Mouse (Mus musculus): ENCODE results near the gene Slc25a12. TPM values are rescaled to one million over a fixed set of nuclear protein-coding genes. Genes with fewer than 3 reads are reported as not detected.
A peak's percentile ranks its signal among the peaks of the same experiment; 100 is the strongest.

Slc25a12 gene
- polyA plus RNA-seq, 1 experiment from 2014 or later = 119 TPM

DNA sequence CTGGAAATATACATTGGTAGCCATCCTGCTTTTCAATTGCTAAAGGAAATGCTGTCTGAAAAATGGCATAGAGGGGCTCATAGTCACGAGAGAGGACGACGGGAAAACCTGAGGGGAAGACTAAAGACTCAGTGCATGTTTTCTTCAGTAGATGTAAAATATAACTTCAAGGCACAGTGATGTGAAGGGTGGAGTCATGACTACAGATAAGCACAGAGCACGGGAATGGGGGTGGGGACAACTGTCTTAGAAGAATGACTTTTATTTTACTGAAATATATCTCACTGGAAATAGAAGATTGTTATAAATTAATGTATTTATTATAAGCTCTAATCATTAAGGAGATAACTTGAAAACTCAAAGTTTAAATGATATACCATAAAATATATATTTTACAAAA lies 97.5 kb downstream of the Slc25a12 start:
- Histone ChIP-seq H3K36me3 (peaks cover 35% of the 10 kb centered on the region), H3K4me1 (no peaks in the 10 kb centered on the region), H3K4me2 (no peak overlapping the region), H3K27me3 (replicated peaks) (no peaks in the 10 kb centered on the region), H3K4me3 (replicated peaks) (no peak overlapping the region), H3K27ac (replicated peaks) (no peak overlapping the region), H3K9ac (replicated peaks) (no peak overlapping the region), H3K9me3 (replicated peaks) (no peaks in the 10 kb centered on the region)
- ATAC-seq (ENCODE audit: low FRiP score) = no peak
- WGBS = 73% methylated on average over 4 of the region's 4 CpGs

DNA sequence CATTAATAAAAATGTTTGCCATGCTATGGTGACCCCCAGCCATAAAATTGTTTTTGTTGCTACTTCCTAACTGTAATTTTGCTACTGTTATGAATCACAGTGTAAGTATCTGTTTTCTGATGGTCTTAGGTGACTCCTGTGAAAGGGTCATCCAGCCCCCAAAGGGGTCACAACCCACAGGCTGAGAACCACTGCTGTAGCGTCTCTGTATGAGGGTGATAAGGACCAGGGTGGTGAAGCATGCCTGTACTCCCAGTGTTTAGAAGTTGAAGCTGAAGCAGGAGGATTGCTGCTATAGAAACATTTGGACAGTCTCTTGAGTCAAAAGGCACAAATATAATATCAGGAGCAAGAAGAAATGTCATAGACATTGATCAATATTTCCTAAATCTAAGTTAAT lies 98.2 kb downstream of the Slc25a12 start:
- H3K4me2 ChIP-seq = no peak overlapping the region
- ATAC-seq (ENCODE audit: low FRiP score) = no peak
- H3K4me3 ChIP-seq (replicated peaks) = no peak overlapping the region
- no peak overlapping the region for H3K9ac ChIP-seq (replicated peaks)
- no peaks in the 10 kb centered on the region for H3K4me1 ChIP-seq
- H3K27me3 ChIP-seq (replicated peaks) = no peaks in the 10 kb centered on the region
- peaks cover 38% of the 10 kb centered on the region for H3K36me3 ChIP-seq
- WGBS = 59% methylated on average over 1 of the region's 1 CpGs
- H3K9me3 ChIP-seq (replicated peaks) = no peaks in the 10 kb centered on the region
- no peak overlapping the region for H3K27ac ChIP-seq (replicated peaks)

DNA sequence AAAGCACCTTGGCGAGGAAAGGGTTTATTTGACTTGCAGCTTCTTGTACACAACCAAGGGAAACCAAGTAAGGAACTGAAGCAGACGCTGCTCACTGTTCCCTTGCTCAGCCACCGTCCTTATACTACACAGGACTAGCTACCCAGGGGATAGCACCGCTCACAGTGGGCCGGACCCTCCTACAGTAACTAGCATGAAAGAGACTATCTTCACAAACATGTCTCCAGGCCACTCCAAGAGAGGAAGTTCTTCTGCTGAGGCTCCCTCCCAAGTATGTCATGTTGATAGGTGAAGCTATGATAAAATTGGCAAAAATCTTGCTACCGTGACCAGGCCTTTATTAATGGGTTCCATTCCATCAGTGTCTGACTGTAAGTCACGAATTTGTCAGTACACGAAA lies 98.9 kb downstream of the Slc25a12 start:
- Histone ChIP-seq H3K4me3 (replicated peaks) (no peak overlapping the region), H3K9ac (replicated peaks) (no peak overlapping the region), H3K4me1 (no peaks in the 10 kb centered on the region), H3K4me2 (no peak overlapping the region), H3K9me3 (replicated peaks) (no peaks in the 10 kb centered on the region), H3K27me3 (replicated peaks) (no peaks in the 10 kb centered on the region), H3K36me3 (peaks cover 36% of the 10 kb centered on the region), H3K27ac (replicated peaks) (no peak overlapping the region)
- no peak for ATAC-seq (ENCODE audit: low FRiP score)
- 95% methylated on average over 8 of the region's 8 CpGs for WGBS

DNA sequence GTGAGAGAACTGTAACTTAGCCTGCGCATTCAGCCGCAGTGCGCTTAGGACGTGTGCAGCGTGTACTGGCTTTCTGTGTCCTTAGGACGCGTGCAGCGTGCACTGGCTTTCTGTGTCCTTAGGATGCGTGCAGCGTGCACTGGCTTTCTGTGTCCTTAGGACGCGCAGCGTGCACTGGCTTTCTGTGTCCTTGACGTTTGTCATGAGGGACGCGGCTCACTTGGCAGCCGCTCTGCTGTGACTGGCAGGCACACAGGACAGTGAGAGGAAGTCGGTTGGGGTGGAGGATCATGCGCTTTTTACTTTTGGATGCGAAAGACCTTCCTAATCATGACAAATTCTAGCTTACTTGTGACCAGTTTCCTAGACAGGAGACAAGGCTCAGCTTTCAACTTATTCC lies 103.0 kb downstream of the Slc25a12 start:
- peaks cover 58% of the 10 kb centered on the region for H3K36me3 ChIP-seq
- no peaks in the 10 kb centered on the region for H3K27me3 ChIP-seq (replicated peaks)
- H3K4me1 ChIP-seq = no peaks in the 10 kb centered on the region
- no peak overlapping the region for H3K4me2 ChIP-seq
- no peak overlapping the region for H3K27ac ChIP-seq (replicated peaks)
- no peak overlapping the region for H3K4me3 ChIP-seq (replicated peaks)
- no peak overlapping the region for H3K9ac ChIP-seq (replicated peaks)
- no peak for ATAC-seq (ENCODE audit: low FRiP score)
- no peaks in the 10 kb centered on the region for H3K9me3 ChIP-seq (replicated peaks)
- 92% methylated on average over 20 of the region's 20 CpGs for WGBS

DNA sequence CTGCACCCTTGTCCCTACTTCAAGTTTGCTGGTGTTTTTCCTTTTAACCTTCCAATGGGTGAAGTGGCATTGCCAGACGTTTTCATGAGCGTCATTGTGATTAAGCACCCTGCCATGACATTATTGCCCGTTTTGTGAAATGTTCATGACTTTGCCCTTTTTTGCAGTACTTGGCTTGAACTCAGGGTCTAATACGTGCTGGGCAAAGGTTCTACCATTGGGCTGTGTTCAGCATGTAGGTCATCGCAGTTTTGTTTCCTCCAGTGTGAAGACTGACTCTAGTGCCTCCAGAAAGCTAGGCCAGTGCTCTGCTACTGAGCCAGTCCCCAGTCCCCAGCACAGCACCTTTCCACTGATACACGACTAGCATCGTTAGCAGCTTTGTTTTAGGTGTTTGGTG lies 111.0 kb downstream of the Slc25a12 start:
- Histone ChIP-seq H3K9ac (replicated peaks) (no peak overlapping the region), H3K27ac (replicated peaks) (no peak overlapping the region), H3K27me3 (replicated peaks) (no peaks in the 10 kb centered on the region), H3K4me2 (no peak overlapping the region), H3K4me1 (no peaks in the 10 kb centered on the region), H3K36me3 (peaks cover 71% of the 10 kb centered on the region), H3K9me3 (replicated peaks) (no peaks in the 10 kb centered on the region), H3K4me3 (replicated peaks) (no peak overlapping the region)
- 84% methylated on average over 7 of the region's 7 CpGs for WGBS
- ATAC-seq (ENCODE audit: low FRiP score) = no peak

DNA sequence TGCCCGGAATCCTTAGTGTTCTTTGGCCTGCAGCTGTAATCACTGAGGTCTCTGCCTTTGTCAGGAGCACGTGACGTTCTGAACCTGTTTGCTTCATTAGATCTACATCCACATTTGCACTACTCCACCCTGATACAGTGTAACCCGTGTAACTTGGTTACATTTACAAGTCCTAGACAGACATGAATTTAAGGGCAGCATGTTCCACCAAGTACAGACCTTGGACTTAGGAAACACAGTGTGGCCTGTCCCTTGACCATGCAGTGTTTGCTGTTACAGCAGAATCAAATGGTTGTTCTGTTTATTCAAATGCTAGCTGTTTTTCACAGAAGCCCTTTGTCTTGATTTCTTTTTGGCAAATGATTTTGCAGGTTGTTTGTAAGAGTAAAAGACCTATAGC lies 112.7 kb downstream of the Slc25a12 start:
- H3K27me3 ChIP-seq (replicated peaks) = no peaks in the 10 kb centered on the region
- H3K4me1 ChIP-seq = no peaks in the 10 kb centered on the region
- H3K9ac ChIP-seq (replicated peaks) = no peak overlapping the region
- peaks cover 73% of the 10 kb centered on the region for H3K36me3 ChIP-seq
- no peaks in the 10 kb centered on the region for H3K9me3 ChIP-seq (replicated peaks)
- H3K4me2 ChIP-seq = no peak overlapping the region
- 87% methylated on average over 4 of the region's 4 CpGs for WGBS
- no peak overlapping the region for H3K4me3 ChIP-seq (replicated peaks)
- no peak overlapping the region for H3K27ac ChIP-seq (replicated peaks)
- ATAC-seq (ENCODE audit: low FRiP score) = no peak

DNA sequence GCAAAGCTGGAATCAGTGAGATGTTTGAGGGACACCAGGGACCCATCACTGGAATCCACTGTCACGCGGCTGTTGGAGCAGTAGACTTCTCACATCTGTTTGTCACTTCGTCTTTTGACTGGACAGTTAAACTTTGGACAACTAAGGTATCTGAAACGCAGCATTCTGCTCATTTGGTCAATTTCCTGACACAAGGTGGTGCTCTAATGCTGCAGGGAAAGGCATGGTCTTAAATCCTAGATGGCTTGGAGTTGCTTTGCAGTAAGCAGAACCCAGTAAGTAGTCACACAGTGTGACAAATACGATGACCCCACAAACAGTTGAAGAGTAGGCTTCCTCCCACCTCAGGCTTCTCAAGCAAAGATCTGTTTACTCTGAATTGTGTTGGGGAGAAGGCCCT lies 116.7 kb downstream of the Slc25a12 start:
- Histone ChIP-seq H3K27ac (replicated peaks) (no peak overlapping the region), H3K36me3 (peaks cover 58% of the 10 kb centered on the region)
- WGBS = 83% methylated on average over 5 of the region's 5 CpGs

GRCm38 (mm10) chr2:71248071-71248470 lies 119.5 kb downstream of the Slc25a12 start:
- Histone ChIP-seq H3K4me3 (replicated peaks) (no peak overlapping the region), H3K36me3 (peaks cover 43% of the 10 kb centered on the region), H3K27ac (replicated peaks) (no peak overlapping the region), H3K9ac (replicated peaks) (no peak overlapping the region), H3K9me3 (replicated peaks) (no peaks in the 10 kb centered on the region), H3K4me1 (peaks cover 21% of the 10 kb centered on the region), H3K27me3 (replicated peaks) (no peaks in the 10 kb centered on the region), H3K4me2 (no peak overlapping the region)
- 89% methylated on average over 3 of the region's 3 CpGs for WGBS
- ATAC-seq (ENCODE audit: low FRiP score) = no peak

More for the DNA sequence above, 116.7 kb downstream of the Slc25a12 start:
- H3K4me1 ChIP-seq = peaks cover 5% of the 10 kb centered on the region; the same call in 1 of the 2 replicates
- H3K27me3 ChIP-seq (replicated peaks) = no peaks in the 10 kb centered on the region
- no peaks in the 10 kb centered on the region for H3K9me3 ChIP-seq (replicated peaks)
- H3K4me3 ChIP-seq (replicated peaks) = no peak overlapping the region
- H3K9ac ChIP-seq (replicated peaks) = no peak overlapping the region
- no peak overlapping the region for H3K4me2 ChIP-seq
- no peak for ATAC-seq (ENCODE audit: low FRiP score)

- Histone ChIP-seq H3K9ac (replicated peaks) (no peak overlapping the region), H3K4me3 (replicated peaks) (no peak overlapping the region), H3K27ac (replicated peaks) (no peak overlapping the region), H3K4me1 (peaks cover 22% of the 10 kb centered on the region), H3K36me3 (peaks cover 32% of the 10 kb centered on the region), H3K4me2 (no peak overlapping the region), H3K9me3 (replicated peaks) (no peaks in the 10 kb centered on the region), H3K27me3 (replicated peaks) (no peaks in the 10 kb centered on the region)
- 62% methylated on average over 5 of the region's 5 CpGs for WGBS
- ATAC-seq (ENCODE audit: low FRiP score) = no peak
These were observed 121.5 kb downstream of the Slc25a12 start for GRCm38 (mm10) chr2:71246096-71246495.

- WGBS = 28% methylated on average over 3 of the region's 3 CpGs
- H3K9ac ChIP-seq (replicated peaks) = no peak overlapping the region
- H3K9me3 ChIP-seq (replicated peaks) = no peaks in the 10 kb centered on the region
These were observed 122.1 kb downstream of the Slc25a12 start for GRCm38 (mm10) chr2:71245416-71245815.

GRCm38 (mm10) chr2:71244807-71245206 lies 122.7 kb downstream of the Slc25a12 start:
- no peak overlapping the region for H3K4me3 ChIP-seq (replicated peaks)
- H3K4me2 ChIP-seq = no peak overlapping the region
- peak overlapping the region; percentile 75 for H3K27ac ChIP-seq (replicated peaks)
- no peak for ATAC-seq (ENCODE audit: low FRiP score)
- H3K27me3 ChIP-seq (replicated peaks) = no peaks in the 10 kb centered on the region
- 34% methylated on average over 7 of the region's 7 CpGs for WGBS
- no peaks in the 10 kb centered on the region for H3K9me3 ChIP-seq (replicated peaks)
- peaks cover 19% of the 10 kb centered on the region for H3K36me3 ChIP-seq
- no peak overlapping the region for H3K9ac ChIP-seq (replicated peaks)
- peaks cover 22% of the 10 kb centered on the region for H3K4me1 ChIP-seq

More at GRCm38 (mm10) chr2:71245416-71245815, 122.1 kb downstream of the Slc25a12 start:
- peaks cover 22% of the 10 kb centered on the region for H3K4me1 ChIP-seq
- H3K27me3 ChIP-seq (replicated peaks) = no peaks in the 10 kb centered on the region
- H3K27ac ChIP-seq (replicated peaks) = peak overlapping the region; percentile 75
- no peak overlapping the region for H3K4me2 ChIP-seq
- peak; percentile 83 for ATAC-seq (ENCODE audit: low FRiP score)
- peaks cover 25% of the 10 kb centered on the region for H3K36me3 ChIP-seq
- no peak overlapping the region for H3K4me3 ChIP-seq (replicated peaks)

GRCm38 (mm10) chr2:71243058-71243672 lies 124.4 kb downstream of the Slc25a12 start:
- peaks cover 22% of the 10 kb centered on the region for H3K4me1 ChIP-seq
- H3K9ac ChIP-seq (replicated peaks) = no peak overlapping the region
- no peak overlapping the region for H3K27ac ChIP-seq (replicated peaks)
- H3K9me3 ChIP-seq (replicated peaks) = no peaks in the 10 kb centered on the region
- peaks cover 15% of the 10 kb centered on the region for H3K36me3 ChIP-seq
- no peak overlapping the region for H3K4me2 ChIP-seq
- ATAC-seq (ENCODE audit: low FRiP score) = no peak
- H3K27me3 ChIP-seq (replicated peaks) = no peaks in the 10 kb centered on the region
- no peak overlapping the region for H3K4me3 ChIP-seq (replicated peaks)
- WGBS = 41% methylated on average over 9 of the region's 9 CpGs
